Mouse (Mus musculus) midbrain, embryonic 15.5 days (tissue): ENCODE data around the gene Drd1. TPM values are rescaled to one million over a fixed set of nuclear protein-coding genes. Genes with fewer than 3 reads are reported as not detected.

Source experiments
- ATAC-seq: fragments of 200-750 bp; cut with Nextera tagmentation; replicated peaks from 2 replicates; pipeline ENCODE4 v1.8.0; 2017; ENCODE audit warnings: moderate TSS enrichment
- H3K27ac ChIP-seq: fragments of 300-500 bp; sonication (generic); 2 replicates; pipeline ENCODE4 v1.5.1; 2015; ENCODE audit warnings: mild to moderate bottlenecking, inconsistent platforms
- H3K27me3 ChIP-seq: fragments of 300-500 bp; sonication (generic); replicated peaks from 2 replicates; pipeline ENCODE4 v1.6.1; 2015; ENCODE audit warnings: inconsistent platforms
- H3K36me3 ChIP-seq: fragments of 300-500 bp; sonication (generic); replicated peaks from 2 replicates; pipeline ENCODE4 v1.6.1; 2015; ENCODE audit warnings: inconsistent platforms
- H3K4me1 ChIP-seq: fragments of 300-500 bp; sonication (generic); 2 replicates; pipeline ENCODE4 v1.6.1; 2015; ENCODE audit warnings: inconsistent platforms
- H3K4me2 ChIP-seq: fragments of 300-500 bp; sonication (generic); 2 replicates; pipeline ENCODE4 v1.6.1; 2015; ENCODE audit warnings: inconsistent platforms, mild to moderate bottlenecking, moderate library complexity
- H3K4me3 ChIP-seq: fragments of 300-500 bp; sonication (generic); 2 replicates; pipeline ENCODE4 v1.5.1; 2015; ENCODE audit warnings: mild to moderate bottlenecking, inconsistent platforms
- H3K9ac ChIP-seq: fragments of 300-500 bp; sonication (generic); 2 replicates; pipeline ENCODE4 v1.6.1; 2015; ENCODE audit warnings: mild to moderate bottlenecking, inconsistent platforms
- H3K9me3 ChIP-seq: fragments of 300-500 bp; sonication (generic); 2 replicates; pipeline ENCODE4 v1.6.1; 2016; ENCODE audit warnings: inconsistent platforms
- WGBS: fragments of 180-500 bp; shearing (Covaris S2); methylation state at CpG from one replicate; pipeline ENCODE4 v1.1.7; 2015; ENCODE audit warnings: mixed read lengths; 5-methylcytosine and 5-hydroxymethylcytosine counted together
- polyA plus RNA-seq: library from polyadenylated mRNA; unstranded; fragments of >200 nt; fragmentation: Nextera tagmentation; extraction: Ambion mirVana; gene quantifications from 2 replicates; pipeline ENCODE4 v1.2.1, GENCODE M21; 2015

The Drd1 gene
- polyA plus RNA-seq: 3.0 and 3.3 TPM in 2 replicates

DNA sequence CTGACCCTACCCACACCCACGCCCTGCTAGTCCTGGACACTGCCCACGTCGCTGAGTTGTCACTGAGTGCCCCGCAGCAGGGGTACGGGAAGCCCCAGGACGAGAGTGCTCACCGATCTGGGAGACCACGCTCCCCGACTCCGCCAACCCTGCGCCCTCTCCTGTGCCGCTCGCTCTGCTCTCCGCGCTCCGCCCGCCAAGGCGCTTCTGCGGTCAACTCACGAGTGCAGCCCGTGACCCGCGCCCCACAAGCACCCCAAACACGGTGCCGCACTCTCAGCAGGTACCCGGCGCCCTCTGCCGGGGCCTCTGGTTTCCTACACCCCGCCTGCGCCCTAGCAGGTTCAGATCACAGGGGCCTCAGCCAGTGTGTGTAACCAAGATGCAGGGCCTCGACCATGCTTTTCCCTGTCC lies at the start of gene Drd1:
TSS of gene Drd1 (minus strand) at position 258 of the 414 bp plus-strand sequence.
- peaks cover 18% of the 10 kb centered on the region for H3K4me1 ChIP-seq
- no peak within 1 kb of the TSS for H3K27ac ChIP-seq
- peak; percentile 84 for ATAC-seq
- H3K4me2 ChIP-seq: peak within 1 kb of the TSS; percentile 100
- WGBS: under 1% methylated on average over 31 of the region's 31 CpGs
- peak within 1 kb of the TSS; percentile 56 for H3K4me3 ChIP-seq
- H3K27me3 ChIP-seq: peaks cover 14% of the 10 kb centered on the region
- peak within 1 kb of the TSS; percentile 41; the same call in 1 of the 2 replicates for H3K9ac ChIP-seq
- no peaks in the 10 kb centered on the region for H3K9me3 ChIP-seq
- H3K36me3 ChIP-seq: no peaks in the 10 kb centered on the region

DNA sequence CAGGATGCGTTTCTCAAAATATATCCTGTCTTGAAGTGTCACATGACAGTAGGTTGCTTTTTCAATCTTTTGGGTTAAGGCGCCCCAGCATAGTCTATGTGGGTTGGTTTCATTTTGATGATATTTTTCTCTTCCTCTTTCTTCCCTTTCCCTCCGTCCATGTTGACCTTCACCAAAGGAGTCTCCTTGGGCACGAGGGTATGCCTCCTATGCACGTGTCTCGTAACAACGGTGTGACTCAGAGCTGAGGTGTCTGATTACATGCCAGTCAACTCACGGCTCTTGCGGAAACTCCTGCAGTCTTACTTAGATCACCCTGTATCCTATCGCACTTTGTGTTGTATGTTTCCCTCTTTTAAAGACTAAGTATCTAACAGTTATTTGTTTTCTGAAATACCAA lies 48.4 kb upstream of the Drd1 start:
- peaks cover 7% of the 10 kb centered on the region; the same call in 1 of the 2 replicates for H3K36me3 ChIP-seq
- no peak for ATAC-seq
- H3K27me3 ChIP-seq: no peaks in the 10 kb centered on the region
- H3K4me1 ChIP-seq: peaks cover 8% of the 10 kb centered on the region; the same call in 1 of the 2 replicates
- no peak overlapping the region for H3K27ac ChIP-seq
- no peak overlapping the region for H3K9ac ChIP-seq
- WGBS: 90% methylated on average over 10 of the region's 10 CpGs
- H3K9me3 ChIP-seq: no peaks in the 10 kb centered on the region
- no peak overlapping the region for H3K4me2 ChIP-seq
- H3K4me3 ChIP-seq: no peak overlapping the region

- H3K36me3 ChIP-seq: peaks cover 7% of the 10 kb centered on the region; the same call in 1 of the 2 replicates
- H3K9ac ChIP-seq: no peak overlapping the region
- no peak overlapping the region for H3K4me2 ChIP-seq
- no peak overlapping the region for H3K4me3 ChIP-seq
- H3K27me3 ChIP-seq: no peaks in the 10 kb centered on the region
- 95% methylated on average over 3 of the region's 3 CpGs for WGBS
- H3K4me1 ChIP-seq: peaks cover 8% of the 10 kb centered on the region; the same call in 1 of the 2 replicates
- H3K9me3 ChIP-seq: no peaks in the 10 kb centered on the region
- no peak for ATAC-seq
- no peak overlapping the region for H3K27ac ChIP-seq
These were observed 47.8 kb upstream of the Drd1 start for GRCm38 (mm10) chr13:54103271-54103670.

GRCm38 (mm10) chr13:54102061-54102460 lies 46.6 kb upstream of the Drd1 start:
- no peak overlapping the region for H3K4me2 ChIP-seq
- no peaks in the 10 kb centered on the region for H3K27me3 ChIP-seq
- H3K4me3 ChIP-seq: no peak overlapping the region
- H3K27ac ChIP-seq: no peak overlapping the region
- 93% methylated on average over 3 of the region's 3 CpGs for WGBS
- no peak overlapping the region for H3K9ac ChIP-seq
- no peak for ATAC-seq
- no peaks in the 10 kb centered on the region for H3K9me3 ChIP-seq
- peaks cover 15% of the 10 kb centered on the region; the same call in 1 of the 2 replicates for H3K36me3 ChIP-seq
- peaks cover 8% of the 10 kb centered on the region; the same call in 1 of the 2 replicates for H3K4me1 ChIP-seq

- Histone ChIP-seq H3K4me3 (no peak overlapping the region), H3K9ac (no peak overlapping the region), H3K4me1 (peaks cover 8% of the 10 kb centered on the region; the same call in 1 of the 2 replicates), H3K9me3 (no peaks in the 10 kb centered on the region), H3K36me3 (peaks cover 17% of the 10 kb centered on the region; the same call in 1 of the 2 replicates), H3K27ac (no peak overlapping the region), H3K4me2 (no peak overlapping the region), H3K27me3 (no peaks in the 10 kb centered on the region)
- WGBS: 93% methylated on average over 15 of the region's 15 CpGs
- no peak for ATAC-seq
These were observed 45.7 kb upstream of the Drd1 start for GRCm38 (mm10) chr13:54101031-54101820.

GRCm38 (mm10) chr13:54097797-54098196 lies 42.3 kb upstream of the Drd1 start:
- Histone ChIP-seq H3K27me3 (no peaks in the 10 kb centered on the region), H3K9me3 (no peaks in the 10 kb centered on the region), H3K27ac (no peak overlapping the region), H3K4me3 (no peak overlapping the region), H3K4me1 (peaks cover 8% of the 10 kb centered on the region; the same call in 1 of the 2 replicates), H3K4me2 (no peak overlapping the region), H3K9ac (no peak overlapping the region), H3K36me3 (peaks cover 11% of the 10 kb centered on the region)
- no peak for ATAC-seq
- WGBS: 93% methylated on average over 6 of the region's 6 CpGs

GRCm38 (mm10) chr13:54097227-54097626 lies 41.7 kb upstream of the Drd1 start:
- H3K4me1 ChIP-seq: peaks cover 8% of the 10 kb centered on the region; the same call in 1 of the 2 replicates
- no peak overlapping the region for H3K9ac ChIP-seq
- no peak overlapping the region for H3K27ac ChIP-seq
- no peaks in the 10 kb centered on the region for H3K9me3 ChIP-seq
- H3K36me3 ChIP-seq: peaks cover 11% of the 10 kb centered on the region
- no peak overlapping the region for H3K4me3 ChIP-seq
- WGBS: 97% methylated on average over 4 of the region's 4 CpGs
- H3K27me3 ChIP-seq: no peaks in the 10 kb centered on the region
- H3K4me2 ChIP-seq: no peak overlapping the region
- no peak for ATAC-seq

DNA sequence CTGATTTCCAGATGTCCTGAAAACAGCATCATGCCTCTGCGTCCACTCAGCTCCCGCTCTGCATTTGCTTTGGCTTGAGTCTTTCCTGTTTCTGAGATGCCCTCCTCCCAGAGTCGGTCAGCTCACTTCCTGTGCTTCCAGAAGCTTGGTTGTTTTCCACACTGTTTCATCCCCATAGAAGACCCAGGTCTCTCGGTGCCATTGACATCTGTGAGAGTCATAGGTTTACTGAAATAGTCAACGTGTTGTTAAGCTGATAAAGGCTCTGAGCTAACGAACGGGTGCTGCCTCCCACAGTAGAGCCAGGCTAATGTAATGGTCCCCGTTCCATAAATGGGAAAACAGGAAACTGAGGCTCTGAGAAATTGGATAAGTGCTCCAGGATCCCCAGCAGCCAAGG lies 40.2 kb upstream of the Drd1 start:
- no peak overlapping the region for H3K9ac ChIP-seq
- no peak overlapping the region for H3K4me3 ChIP-seq
- H3K36me3 ChIP-seq: peaks cover 17% of the 10 kb centered on the region
- 90% methylated on average over 8 of the region's 8 CpGs for WGBS
- H3K9me3 ChIP-seq: no peaks in the 10 kb centered on the region
- ATAC-seq: no peak
- no peak overlapping the region for H3K27ac ChIP-seq
- H3K4me2 ChIP-seq: no peak overlapping the region
- peaks cover 8% of the 10 kb centered on the region; the same call in 1 of the 2 replicates for H3K4me1 ChIP-seq
- no peaks in the 10 kb centered on the region for H3K27me3 ChIP-seq

DNA sequence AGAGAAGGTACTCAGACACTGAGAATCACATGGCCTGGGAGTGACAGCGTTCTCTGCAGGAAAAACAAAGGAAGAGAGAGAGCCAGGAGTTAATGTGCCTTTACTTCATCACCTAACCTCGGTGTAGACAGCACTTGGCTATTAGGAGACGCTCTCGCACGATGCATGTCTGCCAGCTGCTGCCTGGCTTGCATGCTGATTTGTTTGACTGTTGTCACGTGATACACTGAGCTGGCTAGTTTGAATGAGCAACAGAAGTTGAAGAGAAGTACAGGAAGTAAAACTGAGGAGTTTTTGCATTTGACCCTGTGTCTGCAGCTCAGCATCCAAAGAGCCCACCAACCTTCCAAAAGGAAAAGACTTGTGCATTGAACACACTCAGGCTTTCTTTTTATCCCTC lies 39.5 kb upstream of the Drd1 start:
- Histone ChIP-seq H3K9ac (no peak overlapping the region), H3K4me1 (peaks cover 5% of the 10 kb centered on the region; the same call in 1 of the 2 replicates), H3K36me3 (peaks cover 17% of the 10 kb centered on the region), H3K27ac (no peak overlapping the region), H3K4me3 (no peak overlapping the region), H3K4me2 (no peak overlapping the region), H3K9me3 (no peaks in the 10 kb centered on the region), H3K27me3 (no peaks in the 10 kb centered on the region)
- WGBS: 78% methylated on average over 6 of the region's 6 CpGs
- no peak for ATAC-seq

DNA sequence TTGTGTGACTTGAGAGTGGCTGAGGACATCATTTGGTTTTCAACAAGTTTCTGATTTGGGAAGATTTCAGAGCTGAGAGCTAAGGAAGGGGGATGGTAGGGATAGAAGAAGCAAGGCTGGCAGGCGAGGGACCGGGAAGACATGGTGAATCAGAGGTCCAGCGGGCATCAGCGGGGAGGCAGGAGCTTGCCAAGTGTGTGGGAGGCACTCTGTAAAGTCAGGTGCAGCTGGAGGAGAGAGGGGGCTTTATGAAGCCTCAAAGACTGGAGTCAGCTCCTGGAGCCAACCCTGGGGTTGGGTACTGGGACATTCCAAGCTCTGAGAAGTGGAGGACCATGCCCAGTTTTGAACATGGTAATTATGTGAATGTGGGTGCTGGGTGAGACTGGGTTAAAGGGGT lies 38.8 kb upstream of the Drd1 start:
- Histone ChIP-seq H3K9ac (no peak overlapping the region), H3K4me2 (no peak overlapping the region), H3K4me1 (no peaks in the 10 kb centered on the region), H3K27ac (no peak overlapping the region), H3K36me3 (peaks cover 22% of the 10 kb centered on the region), H3K4me3 (no peak overlapping the region), H3K27me3 (no peaks in the 10 kb centered on the region), H3K9me3 (no peaks in the 10 kb centered on the region)
- ATAC-seq: no peak
- 87% methylated on average over 4 of the region's 4 CpGs for WGBS

DNA sequence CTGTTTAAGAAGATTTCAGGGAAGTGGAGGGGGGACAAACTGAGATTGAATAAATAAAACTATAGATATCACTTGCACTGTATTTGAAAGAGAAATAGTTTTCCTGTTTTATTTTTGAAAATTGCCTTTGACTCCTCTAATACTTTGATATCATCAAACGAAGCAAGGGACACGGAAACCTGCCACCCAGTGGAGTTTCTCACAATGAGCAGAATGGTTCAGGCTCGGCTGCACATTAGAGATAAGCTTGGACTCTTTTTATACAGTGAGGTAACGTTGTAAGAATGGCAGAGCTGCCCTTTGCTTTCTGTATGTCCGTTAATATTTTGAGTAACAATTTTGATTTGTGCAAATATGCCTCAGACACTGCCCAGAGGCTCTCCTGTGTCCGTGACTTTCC lies 36.2 kb upstream of the Drd1 start:
- Histone ChIP-seq H3K4me1 (no peaks in the 10 kb centered on the region), H3K9me3 (no peaks in the 10 kb centered on the region), H3K27ac (no peak overlapping the region), H3K4me2 (no peak overlapping the region), H3K27me3 (no peaks in the 10 kb centered on the region), H3K9ac (no peak overlapping the region), H3K36me3 (peaks cover 35% of the 10 kb centered on the region), H3K4me3 (no peak overlapping the region)
- no peak for ATAC-seq
- WGBS: 84% methylated on average over 6 of the region's 6 CpGs

GRCm38 (mm10) chr13:54085266-54085665 lies 29.8 kb upstream of the Drd1 start:
- Histone ChIP-seq H3K4me3 (no peak overlapping the region), H3K4me2 (no peak overlapping the region), H3K27ac (no peak overlapping the region), H3K27me3 (no peaks in the 10 kb centered on the region), H3K36me3 (peaks cover 29% of the 10 kb centered on the region), H3K9ac (no peak overlapping the region), H3K9me3 (no peaks in the 10 kb centered on the region), H3K4me1 (peaks cover 4% of the 10 kb centered on the region; the same call in 1 of the 2 replicates)
- ATAC-seq: no peak
- 91% methylated on average over 18 of the region's 18 CpGs for WGBS

GRCm38 (mm10) chr13:54084826-54085225 lies 29.3 kb upstream of the Drd1 start:
- 92% methylated on average over 5 of the region's 5 CpGs for WGBS
- ATAC-seq: no peak

More at GRCm38 (mm10) chr13:54084826-54085225, 29.3 kb upstream of the Drd1 start:
- H3K4me2 ChIP-seq: no peak overlapping the region
- no peak overlapping the region for H3K27ac ChIP-seq
- no peak overlapping the region for H3K4me3 ChIP-seq
- no peaks in the 10 kb centered on the region for H3K9me3 ChIP-seq
- H3K36me3 ChIP-seq: peaks cover 29% of the 10 kb centered on the region
- no peaks in the 10 kb centered on the region for H3K27me3 ChIP-seq
- H3K4me1 ChIP-seq: peaks cover 4% of the 10 kb centered on the region; the same call in 1 of the 2 replicates
- no peak overlapping the region for H3K9ac ChIP-seq
